In genomic region chr2:141558242-141558827, GRCm38 (mm10) we compare ENCODE assay signal across 22 mouse cellular contexts.
A peak's percentile ranks its signal among the peaks of the same experiment; 100 is the strongest.
DNase-seq lines count a peak whose midpoint lies in the region; ATAC-seq and TF ChIP-seq lines count a peak whose summit lies in the region.
"Had no signal": no experiment of that assay in that cellular context is flagged by ENCODE, and none has a peak within 500 bp of the region (broad histone marks: within the 10 kb centered on the region; RNA-seq: fewer than 3 reads in every experiment).

No protein-coding gene starts in this region.

- H3K9ac ChIP-seq in intestine, embryonic 14.5 days (ENCODE audit: low read length) = no peak overlapping the region
- no peak overlapping the region for H3K9ac ChIP-seq in intestine, embryonic 15.5 days
- H3K9ac ChIP-seq in intestine, postnatal 0 days (ENCODE audit: low read depth, low read length) = no peak overlapping the region
- no peak overlapping the region for H3K9ac ChIP-seq in heart, embryonic 11.5 days (ENCODE audit: low read depth, low read length)
- H3K9ac ChIP-seq: embryonic facial prominence, embryonic 13.5 days; embryonic facial prominence, embryonic 15.5 days; forebrain, embryonic 12.5 days had no signal

- DNase-seq in intestine, embryonic 14.5 days (ENCODE audit: low spot score) = no peak
- no peak for DNase-seq in gastrocnemius, postnatal 25 days
- DNase-seq: adrenal gland, adult 2 months; adrenal gland, postnatal 10 days; adrenal gland, postnatal 25 days; cerebellum, adult 11 months; cerebellum, adult 18-20 months; cerebellum, adult 8-10 months; cerebellum, adult 9-11 months; cerebellum, postnatal 14 days; cerebellum, postnatal 36 days; embryo, embryonic 11 days had no signal

- H3K4me3 ChIP-seq in intestine, embryonic 14.5 days (ENCODE audit: low read depth, low read length) = no peak overlapping the region
- no peak overlapping the region for H3K4me3 ChIP-seq in intestine, embryonic 15.5 days (replicated peaks)
- H3K4me3 ChIP-seq in intestine, postnatal 0 days (ENCODE audit: low read depth, low read length) = no peak overlapping the region
- H3K4me3 ChIP-seq in heart, embryonic 11.5 days (ENCODE audit: low read depth, low read length) = no peak overlapping the region
- H3K4me3 ChIP-seq: embryonic facial prominence, embryonic 13.5 days; embryonic facial prominence, embryonic 15.5 days; erythroblast, embryonic 14.5 days; forebrain, embryonic 10.5 days; forebrain, embryonic 12.5 days had no signal

- H3K27ac ChIP-seq in intestine, embryonic 14.5 days (ENCODE audit: low read depth) = no peak overlapping the region
- H3K27ac ChIP-seq in intestine, embryonic 15.5 days = no peak overlapping the region
- H3K27ac ChIP-seq in intestine, postnatal 0 days (ENCODE audit: low read depth, low read length) = no peak overlapping the region
- H3K27ac ChIP-seq in heart, embryonic 11.5 days (ENCODE audit: low read depth, low read length) = no peak overlapping the region
- H3K27ac ChIP-seq: embryonic facial prominence, embryonic 13.5 days; embryonic facial prominence, embryonic 15.5 days; forebrain, embryonic 10.5 days; forebrain, embryonic 12.5 days had no signal

- 23% methylated on average over 1 of the region's 1 CpGs for whole genome bisulfite sequencing in intestine, embryonic 14.5 days
- WGBS in intestine, embryonic 15.5 days = 22% methylated on average over 1 of the region's 1 CpGs
- WGBS in intestine, postnatal 0 days = 42% methylated on average over 1 of the region's 1 CpGs
- WGBS in heart, embryonic 11.5 days (ENCODE audit: insufficient replicate concordance) = 70% methylated on average over 1 of the region's 1 CpGs

- 0 out of 2 replicates have a peak, but pooled peaks cover 5% of the 10 kb centered on the region for H3K4me1 ChIP-seq in intestine, embryonic 14.5 days (replicated peaks; ENCODE audit: control insufficient read depth, insufficient read depth, low read length)
- H3K4me1 ChIP-seq in intestine, embryonic 15.5 days (replicated peaks) = no peaks in the 10 kb centered on the region
- peaks cover 3% of the 10 kb centered on the region; the same call in 1 of the 2 replicates for H3K4me1 ChIP-seq in intestine, postnatal 0 days (replicated peaks; ENCODE audit: control insufficient read depth, insufficient read depth, low read length)
- H3K4me1 ChIP-seq in heart, embryonic 11.5 days (ENCODE audit: control insufficient read depth, insufficient read depth, low read length) = no peaks in the 10 kb centered on the region
- H3K4me1 ChIP-seq: embryonic facial prominence, embryonic 15.5 days; forebrain, embryonic 12.5 days had no signal

- TF ChIP-seq CTCF in intestine, postnatal 0 days (IDR thresholded peaks at IDR 0.05; ENCODE audit: low read depth) = no peak

- no peaks in the 10 kb centered on the region for H3K36me3 ChIP-seq in intestine, embryonic 14.5 days (ENCODE audit: control insufficient read depth, insufficient read depth, low read length)
- H3K36me3 ChIP-seq in intestine, embryonic 15.5 days = no peaks in the 10 kb centered on the region
- H3K36me3 ChIP-seq in intestine, postnatal 0 days (ENCODE audit: control insufficient read depth, insufficient read depth) = no peaks in the 10 kb centered on the region
- H3K36me3 ChIP-seq in heart, embryonic 11.5 days (ENCODE audit: control insufficient read depth, insufficient read depth, low read length) = no peaks in the 10 kb centered on the region
- H3K36me3 ChIP-seq: embryonic facial prominence, embryonic 13.5 days; embryonic facial prominence, embryonic 15.5 days; forebrain, embryonic 10.5 days; forebrain, embryonic 12.5 days had no signal

- no peaks in the 10 kb centered on the region for H3K27me3 ChIP-seq in intestine, embryonic 14.5 days (replicated peaks; ENCODE audit: control insufficient read depth, insufficient read depth, low read length)
- no peaks in the 10 kb centered on the region for H3K27me3 ChIP-seq in intestine, embryonic 15.5 days (replicated peaks)
- no peaks in the 10 kb centered on the region for H3K27me3 ChIP-seq in intestine, postnatal 0 days (replicated peaks; ENCODE audit: control insufficient read depth, insufficient read depth, low read length)
- no peaks in the 10 kb centered on the region for H3K27me3 ChIP-seq in heart, embryonic 11.5 days (ENCODE audit: control insufficient read depth, insufficient read depth, low read length)
- H3K27me3 ChIP-seq: embryonic facial prominence, embryonic 13.5 days; embryonic facial prominence, embryonic 15.5 days; forebrain, embryonic 12.5 days had no signal

- H3K9me3 ChIP-seq in intestine, embryonic 14.5 days (ENCODE audit: control insufficient read depth, low read length) = no peaks in the 10 kb centered on the region
- no peaks in the 10 kb centered on the region for H3K9me3 ChIP-seq in intestine, embryonic 15.5 days
- no peaks in the 10 kb centered on the region for H3K9me3 ChIP-seq in intestine, postnatal 0 days (ENCODE audit: control insufficient read depth)
- no peaks in the 10 kb centered on the region for H3K9me3 ChIP-seq in heart, embryonic 11.5 days (replicated peaks; ENCODE audit: control insufficient read depth, low read length)
- H3K9me3 ChIP-seq: embryonic facial prominence, embryonic 13.5 days; embryonic facial prominence, embryonic 15.5 days; forebrain, embryonic 10.5 days; forebrain, embryonic 12.5 days had no signal

- H3K4me2 ChIP-seq in intestine, embryonic 14.5 days (ENCODE audit: low read length) = no peak overlapping the region
- H3K4me2 ChIP-seq in intestine, embryonic 15.5 days (replicated peaks) = no peak overlapping the region
- no peak overlapping the region for H3K4me2 ChIP-seq in intestine, postnatal 0 days (replicated peaks; ENCODE audit: low read depth)
- H3K4me2 ChIP-seq in heart, embryonic 11.5 days = no peak overlapping the region
- H3K4me2 ChIP-seq: embryonic facial prominence, embryonic 13.5 days; embryonic facial prominence, embryonic 15.5 days; forebrain, embryonic 12.5 days had no signal

- ATAC-seq in intestine, embryonic 14.5 days (replicated peaks; ENCODE audit: low FRiP score, low TSS enrichment, low read depth) = peak; percentile 23; the same call in 1 of the 2 replicates
- peak; percentile 72 for ATAC-seq in intestine, embryonic 15.5 days
- peak; percentile 19; the same call in 1 of the 2 replicates for ATAC-seq in intestine, postnatal 0 days
- ATAC-seq in heart, embryonic 11.5 days (replicated peaks; ENCODE audit: insufficient number of reproducible peaks, low FRiP score, low TSS enrichment) = no peak
- ATAC-seq: forebrain, embryonic 14.5 days; forebrain, embryonic 16.5 days had no signal
